Mouse (Mus musculus) MEL (cell line): ENCODE data around the gene Nfkbib.
A peak's percentile ranks its signal among the peaks of the same experiment; 100 is the strongest.

Source experiments
- CTCF ChIP-seq, 3 experiments: IDR thresholded peaks in 2 of 3; conservative IDR thresholded peaks in 1 of 3; 2 replicates each; pipeline ENCODE4 v1.5.1; 2011 to 2012; ENCODE audit warnings: low read length in 3 of 3, low read depth in 2 of 3, mild to moderate bottlenecking in 2 of 3, improper control_type of control experiment in 1 of 3, inconsistent platforms in 1 of 3, mixed read lengths in 1 of 3, moderate library complexity in 1 of 3; ENCODE audit not compliant: control insufficient read depth in 1 of 3, insufficient read depth in 1 of 3, poor library complexity in 1 of 3, severe bottlenecking in 1 of 3
- ELF1 ChIP-seq: IDR thresholded peaks from 2 replicates; pipeline ENCODE4 v1.6.1; 2014; ENCODE audit warnings: low read depth, mild to moderate bottlenecking, inconsistent platforms, low read length, improper control_type of control experiment, moderate library complexity
- EP300 ChIP-seq, 2 experiments: IDR thresholded peaks; 2 replicates each; pipeline ENCODE4 v1.6.1; 2011; ENCODE audit warnings: improper control_type of control experiment in 2 of 2, low read length in 2 of 2, low read depth in 1 of 2, mild to moderate bottlenecking in 1 of 2
- GATA1 ChIP-seq: IDR thresholded peaks from 2 replicates; pipeline ENCODE4 v1.6.1; 2011; ENCODE audit warnings: low read depth, low read length, improper control_type of control experiment
- KAT2A ChIP-seq: conservative IDR thresholded peaks from 2 replicates; pipeline ENCODE4 v1.6.1; 2012; ENCODE audit warnings: low read depth, low read length, improper control_type of control experiment, inconsistent platforms
- MYC ChIP-seq: IDR thresholded peaks from 2 replicates; pipeline ENCODE4 v1.6.1; 2011; ENCODE audit warnings: low read depth, mild to moderate bottlenecking, low read length, improper control_type of control experiment, moderate library complexity
- POLR2A ChIP-seq, 2 experiments: IDR thresholded peaks; 2 replicates each; pipeline ENCODE4 v1.6.1; 2011 to 2012; ENCODE audit warnings: low read length in 2 of 2, mild to moderate bottlenecking in 2 of 2, control low read depth in 1 of 2, improper control_type of control experiment in 1 of 2, low read depth in 1 of 2, moderate library complexity in 1 of 2; ENCODE audit not compliant: control insufficient read depth in 1 of 2, insufficient read depth in 1 of 2, poor library complexity in 1 of 2
- RCOR1 ChIP-seq: IDR thresholded peaks from 2 replicates; pipeline ENCODE4 v1.6.1; 2012; ENCODE audit warnings: low read depth, mild to moderate bottlenecking, inconsistent platforms, low read length, improper control_type of control experiment
- ZC3H11A ChIP-seq: IDR thresholded peaks from 2 replicates; pipeline ENCODE4 v1.6.1; 2012; ENCODE audit warnings: low read depth, mild to moderate bottlenecking, inconsistent platforms, low read length, improper control_type of control experiment

DNA sequence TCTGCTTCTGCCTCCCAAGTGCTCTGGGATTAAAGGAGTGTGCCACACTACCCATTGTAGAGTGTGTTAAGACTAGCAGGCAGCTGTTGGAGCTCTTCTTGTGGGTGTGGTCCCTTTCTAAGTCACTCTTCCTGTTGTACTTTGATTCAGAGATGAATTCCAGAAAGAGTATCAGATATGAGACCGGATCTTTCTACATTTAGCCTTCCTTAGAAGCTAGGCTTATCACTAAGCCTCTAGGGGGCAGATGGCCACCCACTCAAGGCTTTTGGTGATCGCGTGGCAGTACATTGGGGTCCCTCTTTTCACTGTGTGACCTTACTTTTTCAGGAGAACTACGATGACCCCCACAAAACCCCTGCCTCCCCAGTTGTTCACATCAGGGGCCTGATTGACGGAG lies 45.6 kb upstream of the Nfkbib start:
- TF ChIP-seq EP300 (IDR thresholded peaks at IDR 0.05; ENCODE audit: low read depth in 1 of 2, low read length in 2 of 2), result no peak
- peak; percentile 30; the same call in 1 of the 2 replicates for TF ChIP-seq RCOR1
- no peak for TF ChIP-seq ELF1
- peak; percentile 39; the same call in 1 of the 2 replicates for TF ChIP-seq GATA1
- no peak for TF ChIP-seq POLR2A (IDR thresholded peaks at IDR 0.05; ENCODE audit: control insufficient read depth in 1 of 2, insufficient read depth in 1 of 2, low read depth in 1 of 2, low read length in 2 of 2, poor library complexity in 1 of 2)
- peak in 2 of 3 experiments; percentile 19 to 28; a peak in 2 of 6 replicates for TF ChIP-seq CTCF (IDR thresholded peaks at IDR 0.05 in 2 of 3, conservative IDR thresholded peaks at IDR 0.05 in 1 of 3; ENCODE audit: control insufficient read depth in 1 of 3, insufficient read depth in 1 of 3, low read depth in 2 of 3, low read length in 3 of 3, poor library complexity in 1 of 3, severe bottlenecking in 1 of 3)
- TF ChIP-seq MYC, result no peak
- TF ChIP-seq KAT2A, result no peak
- no peak for TF ChIP-seq ZC3H11A
